Mouse (Mus musculus) liver, embryonic 14.5 days (tissue): ENCODE measurements around the gene Prame. TPM values are rescaled to one million over a fixed set of nuclear protein-coding genes. Genes with fewer than 3 reads are reported as not detected.
"Not testable (repeated sequence)": the region's sequence is repeated elsewhere in the genome, so short reads cannot be mapped to it uniquely, and the experiment has no call there.

Experiments
- ATAC-seq: fragments of 200-750 bp; cut with Nextera tagmentation; 2 replicates; pipeline ENCODE4 v1.8.0; 2017; ENCODE audit warnings: moderate number of reproducible peaks, mild to moderate bottlenecking, moderate library complexity; ENCODE audit not compliant: insufficient read depth
- DNase-seq, 3 experiments: peaks; one replicate each; pipeline ENCODE4 v3.0.0-alpha.2; 2012 to 2013; ENCODE audit warnings: low read depth in 3 of 3, low spot score in 3 of 3
- H3K27ac ChIP-seq: fragments of 300-500 bp; sonication (generic); 2 replicates; pipeline ENCODE4 v1.5.1; 2014; ENCODE audit warnings: moderate library complexity, mild to moderate bottlenecking, control low read depth, inconsistent platforms
- H3K27me3 ChIP-seq: fragments of 300-500 bp; sonication (generic); 2 replicates; pipeline ENCODE4 v1.6.1; 2014; ENCODE audit warnings: mild to moderate bottlenecking, low read length, moderate library complexity; ENCODE audit not compliant: control insufficient read depth, insufficient read depth
- H3K36me3 ChIP-seq: fragments of 300-500 bp; sonication (generic); replicated peaks from 2 replicates; pipeline ENCODE4 v1.6.1; 2014; ENCODE audit warnings: low read depth; ENCODE audit not compliant: control insufficient read depth, insufficient read depth
- H3K4me1 ChIP-seq, 2 experiments: fragments of 200-500 bp in 1 of 2; fragments of 300-500 bp in 1 of 2; sonication (generic) in 1 of 2; replicated peaks; 2 replicates each; pipeline ENCODE4 v1.6.1; 2012 to 2014; ENCODE audit warnings: antibody characterized with exemption in 1 of 2, inconsistent platforms in 1 of 2, low read length in 1 of 2; ENCODE audit not compliant: control insufficient read depth in 2 of 2, insufficient read depth in 2 of 2
- H3K4me2 ChIP-seq: fragments of 300-500 bp; sonication (generic); 2 replicates; pipeline ENCODE4 v1.6.1; 2014; ENCODE audit warnings: low read depth, mild to moderate bottlenecking, control low read depth, moderate library complexity
- H3K4me3 ChIP-seq, 2 experiments: fragments of 200-500 bp in 1 of 2; fragments of 300-500 bp in 1 of 2; sonication (generic) in 1 of 2; 2 replicates each; pipeline ENCODE4 v1.5.1; 2012 to 2014; ENCODE audit warnings: low read depth in 2 of 2, low read length in 2 of 2, mild to moderate bottlenecking in 2 of 2, control low read depth in 1 of 2, inconsistent platforms in 1 of 2, moderate library complexity in 1 of 2; ENCODE audit not compliant: insufficient read depth in 1 of 2
- H3K9ac ChIP-seq: fragments of 300-500 bp; sonication (generic); replicated peaks from 2 replicates; pipeline ENCODE4 v1.6.1; 2014; ENCODE audit warnings: mild to moderate bottlenecking, control low read depth, moderate library complexity
- H3K9me3 ChIP-seq: fragments of 300-500 bp; sonication (generic); 2 replicates; pipeline ENCODE4 v1.6.1; 2016; ENCODE audit warnings: low read length, mixed read lengths; ENCODE audit not compliant: control insufficient read depth
- CTCF ChIP-seq: IDR thresholded peaks from 2 replicates; pipeline ENCODE4 v1.5.1; 2016; ENCODE audit warnings: antibody characterized with exemption, low read depth, control low read depth
- EP300 ChIP-seq: IDR thresholded peaks from 2 replicates; pipeline ENCODE4 v1.6.1; 2016; ENCODE audit warnings: antibody characterized with exemption, low read depth
- WGBS: fragments of 180-500 bp; shearing (Covaris S2); extraction: QIAGEN DNeasy Blood & Tissue Kit; methylation state at CpG from one replicate; pipeline ENCODE4 v1.1.7; 2014; ENCODE audit not compliant: insufficient replicate concordance; 5-methylcytosine and 5-hydroxymethylcytosine counted together
- polyA plus RNA-seq, 2 experiments: library from polyadenylated mRNA; depleted of rRNA in 1 of 2; stranded (reverse) in 1 of 2; unstranded in 1 of 2; fragments of >200 nt; fragmentation: Nextera tagmentation in 1 of 2; extraction: Ambion mirVana in 1 of 2; gene quantifications; 2 replicates each; pipeline versions ENCODE4 v1.2.1 to v1.2.3; 2012 to 2014

Gene Prame
- polyA plus RNA-seq (2012; rRNA removed) = not detected in 2 replicates
- not detected in 2 replicates for polyA plus RNA-seq (2014; fragmentation: Nextera tagmentation; extraction: Ambion mirVana)

- no peak within 1 kb of the TSS for H3K9ac ChIP-seq
- DNase-seq = no peak
- no peak within 1 kb of the TSS for H3K27ac ChIP-seq
- no peaks in the 10 kb centered on the region for H3K27me3 ChIP-seq
- H3K36me3 ChIP-seq = no peaks in the 10 kb centered on the region
- H3K4me1 ChIP-seq = no peaks in the 10 kb centered on the region
- no peak for ATAC-seq
- TF ChIP-seq EP300 = no peak
- TF ChIP-seq CTCF = no peak
- WGBS = 71% methylated on average over 11 of the region's 11 CpGs
- H3K9me3 ChIP-seq = no peaks in the 10 kb centered on the region
- no peak within 1 kb of the TSS for H3K4me2 ChIP-seq
- no peak within 1 kb of the TSS for H3K4me3 ChIP-seq
Measured at GRCm38 (mm10) chrX:135627605-135628004, at the start of gene Prame. Gene Prame, minus strand, starts transcription at chrX:135627705.

GRCm38 (mm10) chrX:135652173-135652772 lies 24.8 kb upstream of the Prame start:
- no peaks in the 10 kb centered on the region for H3K9me3 ChIP-seq
- no peaks in the 10 kb centered on the region for H3K4me1 ChIP-seq
- H3K27ac ChIP-seq = no peak overlapping the region
- H3K4me3 ChIP-seq = no peak overlapping the region
- H3K27me3 ChIP-seq = no peaks in the 10 kb centered on the region
- no peak for ATAC-seq
- peak; percentile 28; the same call in 1 of the 2 replicates for TF ChIP-seq CTCF
- TF ChIP-seq EP300 = no peak
- 43% methylated on average over 9 of the region's 9 CpGs for WGBS
- H3K4me2 ChIP-seq = no peak overlapping the region
- H3K36me3 ChIP-seq = no peaks in the 10 kb centered on the region
- no peak overlapping the region for H3K9ac ChIP-seq
- no peak for DNase-seq

GRCm38 (mm10) chrX:135601298-135602029 lies 26.0 kb downstream of the Prame start:
- peak; percentile 66 for TF ChIP-seq CTCF
- not testable (repeated sequence) for H3K9me3 ChIP-seq, H3K27ac ChIP-seq, H3K9ac ChIP-seq, H3K4me2 ChIP-seq, ATAC-seq, H3K4me3 ChIP-seq, H3K36me3 ChIP-seq, H3K27me3 ChIP-seq, H3K4me1 ChIP-seq
- DNase-seq = peak in 1 of 3 experiments; percentile 6
- WGBS = 52% methylated on average over 3 of the region's 3 CpGs

- Histone ChIP-seq H3K4me3 (no peak within 1 kb of the TSS), H3K4me1 (no peaks in the 10 kb centered on the region), H3K27me3 (no peaks in the 10 kb centered on the region), H3K4me2 (no peak within 1 kb of the TSS), H3K9me3 (no peaks in the 10 kb centered on the region; the same call in 1 of the 2 replicates), H3K9ac (no peak within 1 kb of the TSS), H3K27ac (no peak within 1 kb of the TSS), H3K36me3 (no peaks in the 10 kb centered on the region)
- WGBS = 40% methylated on average over 2 of the region's 2 CpGs
- DNase-seq = no peak
- no peak for ATAC-seq
- TF ChIP-seq EP300 (no peak), CTCF (no peak)
Measured at GRCm38 (mm10) chrX:135598677-135599076, 28.8 kb downstream of the Prame start, which contains the start of gene Nxf7. Gene Nxf7, minus strand, starts transcription at chrX:135598777.

- H3K4me2 ChIP-seq = no peak overlapping the region
- H3K4me1 ChIP-seq = no peaks in the 10 kb centered on the region
- no peak for DNase-seq
- ATAC-seq = no peak
- no peaks in the 10 kb centered on the region for H3K36me3 ChIP-seq
- H3K27me3 ChIP-seq = no peaks in the 10 kb centered on the region
- WGBS = 58% methylated on average over 13 of the region's 13 CpGs
- H3K4me3 ChIP-seq = no peak overlapping the region
- no peaks in the 10 kb centered on the region; the same call in 1 of the 2 replicates for H3K9me3 ChIP-seq
- no peak overlapping the region for H3K9ac ChIP-seq
- no peak for TF ChIP-seq EP300
- no peak for TF ChIP-seq CTCF
- no peak overlapping the region for H3K27ac ChIP-seq
Measured at GRCm38 (mm10) chrX:135598096-135598495, 29.4 kb downstream of the Prame start.
